Mouse (Mus musculus) thymus, adult 2 months (tissue): ENCODE data around the gene Iqcd.

ENCODE experiments used
- CTCF ChIP-seq: fragments of 200-500 bp; IDR thresholded peaks from 2 replicates; pipeline ENCODE4 v1.5.1; 2012; ENCODE audit warnings: mild to moderate bottlenecking, control low read depth, low read length, moderate library complexity, borderline replicate concordance; ENCODE audit not compliant: control insufficient read depth, poor library complexity, insufficient read depth; ENCODE audit errors: extremely low read depth
- POLR2A ChIP-seq: fragments of 200-500 bp; IDR thresholded peaks from 2 replicates; pipeline ENCODE4 v1.6.1; 2012; ENCODE audit warnings: mild to moderate bottlenecking, low read length, control low read depth, moderate library complexity; ENCODE audit not compliant: control insufficient read depth, poor library complexity, insufficient read depth; ENCODE audit errors: extremely low read depth

DNA sequence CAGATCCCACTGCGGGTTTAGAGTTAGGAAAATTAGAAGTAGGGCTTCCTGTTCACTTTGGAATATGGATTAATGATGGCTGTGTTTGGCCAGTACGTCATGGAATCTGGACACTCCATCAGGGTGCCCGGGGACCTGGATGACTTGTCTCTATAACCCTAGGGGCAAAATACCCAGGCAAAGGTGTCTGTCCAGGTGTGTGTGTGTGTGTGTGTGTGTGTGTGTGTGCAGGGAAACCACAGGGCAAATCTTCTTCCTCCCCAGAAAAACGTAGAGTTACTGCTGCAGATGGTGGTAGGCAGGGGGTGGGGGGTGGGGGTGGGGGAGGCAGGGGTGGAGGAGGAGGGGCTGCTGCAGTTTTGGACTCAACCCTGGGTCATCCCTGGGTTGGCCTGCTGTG is 58.5 kb downstream of the Iqcd start:
- TF ChIP-seq POLR2A: no peak
- TF ChIP-seq CTCF: no peak
